Mouse (Mus musculus) forebrain, postnatal 0 days (tissue): ENCODE results near the gene Hipk1. TPM values are rescaled to one million over a fixed set of nuclear protein-coding genes. Genes with fewer than 3 reads are reported as not detected.
A peak's percentile ranks its signal among the peaks of the same experiment; 100 is the strongest.

ENCODE experiments used
- ATAC-seq: fragments of 200-750 bp; cut with Nextera tagmentation; 2 replicates; pipeline ENCODE4 v1.8.0; 2017; ENCODE audit warnings: mild to moderate bottlenecking, moderate library complexity
- DNase-seq: peaks from one replicate; pipeline ENCODE4 v3.0.0-alpha.2; 2015
- H3K27ac ChIP-seq: fragments of 300-500 bp; sonication (generic); 2 replicates; pipeline ENCODE4 v1.5.1; 2014; ENCODE audit warnings: low read depth, mild to moderate bottlenecking, antibody characterized with exemption, low read length, moderate library complexity, mixed read lengths
- H3K27me3 ChIP-seq: fragments of 300-500 bp; sonication (generic); 2 replicates; pipeline ENCODE4 v1.6.1; 2014; ENCODE audit warnings: mild to moderate bottlenecking, low read length, mixed read lengths; ENCODE audit not compliant: insufficient read depth
- H3K36me3 ChIP-seq: fragments of 300-500 bp; sonication (generic); 2 replicates; pipeline ENCODE4 v1.6.1; 2014; ENCODE audit warnings: mild to moderate bottlenecking, moderate library complexity; ENCODE audit not compliant: insufficient read depth
- H3K4me1 ChIP-seq: fragments of 300-500 bp; sonication (generic); 2 replicates; pipeline ENCODE4 v1.6.1; 2014; ENCODE audit warnings: antibody characterized with exemption; ENCODE audit not compliant: insufficient read depth
- H3K4me2 ChIP-seq: fragments of 300-500 bp; sonication (generic); 2 replicates; pipeline ENCODE4 v1.6.1; 2014; ENCODE audit warnings: low read depth, mild to moderate bottlenecking, moderate library complexity
- H3K4me3 ChIP-seq: fragments of 300-500 bp; sonication (generic); 2 replicates; pipeline ENCODE4 v1.5.1; 2014; ENCODE audit warnings: low read depth, low read length, mixed read lengths
- H3K9ac ChIP-seq: fragments of 300-500 bp; sonication (generic); 2 replicates; pipeline ENCODE4 v1.6.1; 2014; ENCODE audit warnings: mild to moderate bottlenecking
- H3K9me3 ChIP-seq: fragments of 300-500 bp; sonication (generic); 2 replicates; pipeline ENCODE4 v1.6.1; 2016; ENCODE audit warnings: low read length
- CTCF ChIP-seq: sonication (generic); IDR thresholded peaks from 2 replicates; pipeline ENCODE4 v1.5.1; 2016; ENCODE audit warnings: antibody characterized with exemption, control low read depth, low read depth
- WGBS: fragments of 180-500 bp; shearing (Covaris S2); extraction: QIAGEN DNeasy Blood & Tissue Kit; methylation state at CpG from one replicate; pipeline ENCODE4 v1.1.7; 2014; 5-methylcytosine and 5-hydroxymethylcytosine counted together
- polyA plus RNA-seq: library from polyadenylated mRNA; unstranded; fragments of >200 nt; fragmentation: Nextera tagmentation; extraction: Ambion mirVana; gene quantifications from 2 replicates; pipeline ENCODE4 v1.2.1, GENCODE M21; 2015
- total RNA-seq: library from RNA; depleted of rRNA; stranded (reverse); fragments of >200 nt; gene quantifications from 2 replicates; pipeline ENCODE4 v1.2.3, GENCODE M21; 2014

Hipk1 gene
- total and polyA plus RNA-seq, 2 experiments from 2014 or later, result 5.6 to 47.4 TPM

DNA sequence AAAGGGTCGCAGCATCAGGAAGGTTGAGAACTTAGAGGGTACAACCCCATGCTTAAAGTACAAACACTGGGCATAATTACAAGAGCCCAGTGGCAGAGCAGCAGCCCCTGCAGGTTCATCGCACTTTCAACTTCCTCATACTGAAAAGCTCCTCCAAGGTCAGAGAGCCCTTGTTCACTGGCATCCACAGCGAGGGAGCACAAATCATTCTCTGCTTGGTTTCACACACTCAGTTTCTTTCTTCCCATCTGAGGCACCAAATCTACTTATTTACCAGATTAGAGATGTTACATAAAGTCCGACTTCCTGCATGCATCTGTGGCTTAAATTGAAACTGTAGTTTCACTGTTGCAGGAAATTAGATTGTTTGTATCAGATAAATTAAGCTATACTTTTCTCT, 18.5 kb downstream of the Hipk1 start:
- ATAC-seq, result no peak
- Histone ChIP-seq H3K9ac (no peak overlapping the region), H3K27ac (no peak overlapping the region), H3K9me3 (no peaks in the 10 kb centered on the region), H3K36me3 (0 out of 2 replicates have a peak, but pooled peaks cover 12% of the 10 kb centered on the region), H3K27me3 (no peaks in the 10 kb centered on the region), H3K4me2 (no peak overlapping the region), H3K4me1 (no peaks in the 10 kb centered on the region), H3K4me3 (no peak overlapping the region)
- no peak for DNase-seq
- WGBS, result 76% methylated on average over 4 of the region's 4 CpGs
- no peak for TF ChIP-seq CTCF

DNA sequence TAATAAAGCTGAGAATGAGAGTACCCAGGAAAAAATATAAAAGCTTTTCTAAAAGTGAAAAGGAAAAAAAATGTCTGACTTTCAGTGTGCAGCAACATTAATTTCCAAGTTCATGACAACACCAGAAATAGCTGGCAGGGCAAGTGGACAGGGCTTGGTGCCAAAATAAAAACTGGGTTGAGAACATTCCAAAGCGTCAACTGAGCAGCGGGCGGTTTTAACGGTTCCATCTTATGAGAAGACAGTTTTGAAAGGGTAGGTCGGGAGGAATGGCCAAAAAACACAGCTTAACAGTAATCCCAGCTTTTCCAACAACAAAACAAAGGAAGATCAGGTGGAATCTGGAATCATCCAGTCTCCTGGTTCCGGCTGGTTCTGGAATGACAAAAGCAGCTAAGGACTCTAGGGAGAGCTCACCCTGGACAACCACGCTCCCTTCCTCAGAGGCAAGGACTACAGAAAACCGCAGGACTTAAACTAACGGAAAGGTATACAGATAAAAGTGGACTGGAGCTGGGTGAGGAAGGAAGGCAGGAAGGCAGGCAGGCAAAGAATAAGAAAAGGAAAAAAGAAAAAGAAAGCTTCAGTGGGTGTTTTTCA, 19.7 kb downstream of the Hipk1 start:
- H3K36me3 ChIP-seq, result 0 out of 2 replicates have a peak, but pooled peaks cover 4% of the 10 kb centered on the region
- H3K9ac ChIP-seq, result no peak overlapping the region
- TF ChIP-seq CTCF, result no peak
- no peaks in the 10 kb centered on the region for H3K9me3 ChIP-seq
- 55% methylated on average over 9 of the region's 9 CpGs for WGBS
- H3K4me3 ChIP-seq, result no peak overlapping the region
- DNase-seq, result peak; percentile 26
- H3K4me2 ChIP-seq, result no peak overlapping the region
- no peak overlapping the region; the same call in 1 of the 2 replicates for H3K27ac ChIP-seq
- no peaks in the 10 kb centered on the region for H3K27me3 ChIP-seq
- H3K4me1 ChIP-seq, result no peaks in the 10 kb centered on the region
- ATAC-seq, result peak; percentile 29; the same call in 1 of the 2 replicates

DNA sequence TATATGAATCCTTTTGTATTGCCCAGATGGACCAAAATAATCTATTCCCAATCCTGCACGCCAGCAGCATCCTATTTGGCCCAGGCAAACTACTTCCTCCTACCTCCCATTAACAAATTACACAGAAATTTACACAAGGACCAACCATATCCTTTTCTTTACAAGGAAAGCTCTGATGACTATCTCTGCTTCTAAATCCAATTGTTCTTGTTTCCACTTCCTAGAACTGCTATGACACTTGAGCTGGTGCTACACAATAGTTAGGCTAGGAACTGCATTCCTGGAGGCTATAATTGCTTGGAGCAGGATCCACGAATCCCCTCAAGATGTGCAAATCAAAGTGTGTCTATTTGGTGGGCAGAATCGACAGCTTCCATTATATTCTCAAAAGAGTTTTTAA, 24.6 kb downstream of the Hipk1 start:
- ATAC-seq (no peak), DNase-seq (no peak)
- no peak overlapping the region for H3K4me3 ChIP-seq
- no peak overlapping the region for H3K9ac ChIP-seq
- 64% methylated on average over 3 of the region's 3 CpGs for WGBS
- no peak overlapping the region for H3K27ac ChIP-seq
- H3K4me2 ChIP-seq, result no peak overlapping the region
- H3K4me1 ChIP-seq, result no peaks in the 10 kb centered on the region
- TF ChIP-seq CTCF, result no peak
- H3K9me3 ChIP-seq, result no peaks in the 10 kb centered on the region
- H3K27me3 ChIP-seq, result no peaks in the 10 kb centered on the region
- peaks cover 13% of the 10 kb centered on the region; the same call in 1 of the 2 replicates for H3K36me3 ChIP-seq

DNA sequence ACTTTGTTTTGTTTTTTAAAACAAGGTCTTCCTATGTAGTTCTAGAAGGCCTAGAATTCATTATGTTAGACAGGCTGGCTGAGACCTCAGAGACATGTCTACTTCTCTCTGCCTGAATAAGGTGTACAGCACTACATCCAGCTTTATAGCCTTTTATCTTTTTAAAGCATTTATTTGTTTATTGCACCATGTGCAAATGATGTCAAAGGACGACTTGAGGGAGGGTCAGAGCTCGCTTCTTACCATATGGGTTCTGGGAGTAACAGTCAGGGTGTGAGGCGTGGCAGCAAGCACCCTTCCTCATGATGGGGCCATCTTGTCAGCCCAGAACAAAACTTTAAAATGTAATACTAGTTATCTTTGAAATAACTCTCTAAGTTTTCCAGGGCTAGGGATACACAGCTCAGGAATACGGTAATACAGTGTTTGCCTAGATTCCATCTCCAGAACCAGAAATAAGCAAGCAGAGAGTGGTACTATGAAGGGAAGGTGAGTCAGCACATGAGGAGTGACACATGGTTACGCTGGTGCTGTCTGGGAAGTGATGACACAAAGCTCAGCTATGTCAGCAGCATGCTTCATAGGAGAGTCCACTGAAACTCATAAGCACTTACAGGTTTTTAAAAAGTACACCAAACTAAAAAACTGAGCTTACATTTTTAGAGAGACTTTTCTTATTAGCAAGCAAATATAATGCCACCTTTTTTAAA, 31.9 kb downstream of the Hipk1 start:
- no peak overlapping the region for H3K9ac ChIP-seq
- H3K27ac ChIP-seq, result no peak overlapping the region
- DNase-seq (no peak), ATAC-seq (no peak)
- peaks cover 56% of the 10 kb centered on the region for H3K36me3 ChIP-seq
- WGBS, result 91% methylated on average over 5 of the region's 5 CpGs
- no peak overlapping the region for H3K4me2 ChIP-seq
- TF ChIP-seq CTCF, result no peak
- no peak overlapping the region for H3K4me3 ChIP-seq
- no peaks in the 10 kb centered on the region for H3K4me1 ChIP-seq
- H3K27me3 ChIP-seq, result no peaks in the 10 kb centered on the region
- no peaks in the 10 kb centered on the region for H3K9me3 ChIP-seq

DNA sequence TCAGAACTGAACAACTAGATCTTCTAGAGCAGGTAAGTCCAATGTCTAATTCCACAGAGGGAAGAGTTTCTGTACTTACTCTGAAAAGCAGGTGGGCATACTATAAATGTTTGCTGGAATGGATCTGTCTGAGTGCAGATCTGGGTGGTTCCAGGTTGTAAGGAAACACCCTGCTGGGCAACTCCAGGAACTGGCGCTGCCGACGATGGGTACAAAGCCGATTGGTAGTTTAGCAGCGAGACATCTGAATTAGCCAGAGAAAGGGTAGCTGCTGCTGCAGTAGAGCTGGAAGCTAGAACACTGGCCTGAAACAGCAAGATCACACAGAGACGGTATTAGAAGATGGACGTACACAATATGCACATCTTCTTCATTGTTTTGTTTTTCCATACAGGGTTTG, 32.9 kb downstream of the Hipk1 start:
- Histone ChIP-seq H3K4me1 (no peaks in the 10 kb centered on the region), H3K9ac (no peak overlapping the region), H3K4me3 (no peak overlapping the region), H3K27me3 (no peaks in the 10 kb centered on the region), H3K27ac (no peak overlapping the region), H3K4me2 (no peak overlapping the region), H3K36me3 (peaks cover 61% of the 10 kb centered on the region), H3K9me3 (no peaks in the 10 kb centered on the region)
- DNase-seq (no peak), ATAC-seq (no peak)
- 88% methylated on average over 7 of the region's 7 CpGs for WGBS
- TF ChIP-seq CTCF, result no peak

DNA sequence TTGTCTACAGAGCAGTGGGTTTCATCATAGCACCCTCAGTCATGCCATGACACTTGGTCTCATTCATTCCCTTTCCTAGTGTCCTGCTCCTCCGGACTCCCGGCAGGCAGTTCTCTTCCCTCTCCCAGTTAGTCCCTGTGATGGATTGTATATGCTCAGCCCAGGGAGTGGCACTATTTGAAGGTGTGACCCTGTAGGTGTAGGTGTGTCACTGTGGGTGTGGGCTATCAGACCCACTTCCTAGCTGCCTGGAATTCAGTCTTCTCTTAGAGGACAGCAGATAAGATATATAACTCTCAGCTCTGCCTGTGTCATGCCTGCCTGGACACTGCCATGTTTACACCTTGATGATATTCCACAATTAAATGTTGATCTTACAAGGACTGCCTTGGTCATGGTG, 34.4 kb downstream of the Hipk1 start:
- no peaks in the 10 kb centered on the region for H3K27me3 ChIP-seq
- no peak overlapping the region for H3K4me2 ChIP-seq
- peaks cover 56% of the 10 kb centered on the region for H3K36me3 ChIP-seq
- no peak for ATAC-seq
- WGBS, result 98% methylated on average over 2 of the region's 2 CpGs
- no peak overlapping the region for H3K9ac ChIP-seq
- no peak for DNase-seq
- TF ChIP-seq CTCF, result no peak
- no peak overlapping the region for H3K4me3 ChIP-seq
- no peaks in the 10 kb centered on the region for H3K4me1 ChIP-seq
- no peak overlapping the region for H3K27ac ChIP-seq
- H3K9me3 ChIP-seq, result no peaks in the 10 kb centered on the region

DNA sequence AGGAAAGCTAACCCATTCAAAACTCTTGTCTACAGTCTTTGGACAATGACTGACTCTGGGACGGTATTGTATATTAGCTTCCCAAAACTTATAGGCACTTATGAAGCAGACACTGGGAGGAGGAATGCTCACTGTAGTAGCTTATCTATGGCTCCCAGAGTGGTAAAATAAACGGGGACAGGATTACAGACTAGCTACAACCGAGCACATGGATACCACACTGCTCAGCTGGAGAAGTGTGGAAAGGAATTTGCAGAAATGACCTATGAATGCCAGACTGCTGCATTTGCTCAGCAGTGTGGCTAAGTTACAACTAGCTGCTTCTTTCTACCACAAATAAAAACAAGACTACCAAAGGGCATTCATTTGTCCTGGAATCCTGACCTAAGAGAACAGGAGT, 36.0 kb downstream of the Hipk1 start:
- Histone ChIP-seq H3K4me3 (no peak overlapping the region), H3K4me1 (no peaks in the 10 kb centered on the region), H3K9me3 (no peaks in the 10 kb centered on the region), H3K27me3 (no peaks in the 10 kb centered on the region), H3K9ac (no peak overlapping the region), H3K4me2 (no peak overlapping the region), H3K27ac (no peak overlapping the region), H3K36me3 (peaks cover 51% of the 10 kb centered on the region)
- ATAC-seq (no peak), DNase-seq (no peak)
- 84% methylated on average over 3 of the region's 3 CpGs for WGBS
- TF ChIP-seq CTCF, result no peak
